Mouse (Mus musculus) telencephalon, adult 2 months (tissue): ENCODE data around the gene Cd9.
A peak's percentile ranks its signal among the peaks of the same experiment; 100 is the strongest.

Experiments
- DNase-seq: peaks from one replicate; pipeline ENCODE4 v3.0.0-alpha.2; 2011; ENCODE audit warnings: low read depth, low spot score

The Cd9 gene

GRCm38 (mm10) chr6:125476090-125476489, 18.5 kb downstream of the Cd9 start:
- no peak for DNase-seq

GRCm38 (mm10) chr6:125475184-125475583, 19.4 kb downstream of the Cd9 start:
- no peak for DNase-seq

DNA sequence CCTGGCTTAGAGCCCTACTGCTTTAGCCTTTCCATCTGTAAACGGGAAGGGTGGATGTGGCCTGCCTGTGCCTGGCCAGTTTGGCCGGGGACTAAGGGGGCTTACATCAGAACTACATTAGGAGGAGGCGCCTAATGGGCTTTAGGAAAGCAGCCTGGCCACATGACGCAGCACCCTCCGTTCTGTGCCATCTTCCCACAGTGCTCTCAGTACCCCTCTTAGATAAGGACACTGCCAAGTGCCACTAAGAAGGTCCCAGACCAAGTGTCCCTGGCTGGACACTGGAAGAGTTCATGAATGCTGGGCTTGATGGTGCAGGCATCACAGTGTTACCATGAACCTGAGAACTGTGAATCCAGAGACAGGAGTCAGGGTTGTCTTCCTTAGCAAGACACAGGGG, 20.7 kb downstream of the Cd9 start:
- no peak for DNase-seq

- DNase-seq: no peak
Measured at GRCm38 (mm10) chr6:125473321-125473721, 21.3 kb downstream of the Cd9 start.

DNA sequence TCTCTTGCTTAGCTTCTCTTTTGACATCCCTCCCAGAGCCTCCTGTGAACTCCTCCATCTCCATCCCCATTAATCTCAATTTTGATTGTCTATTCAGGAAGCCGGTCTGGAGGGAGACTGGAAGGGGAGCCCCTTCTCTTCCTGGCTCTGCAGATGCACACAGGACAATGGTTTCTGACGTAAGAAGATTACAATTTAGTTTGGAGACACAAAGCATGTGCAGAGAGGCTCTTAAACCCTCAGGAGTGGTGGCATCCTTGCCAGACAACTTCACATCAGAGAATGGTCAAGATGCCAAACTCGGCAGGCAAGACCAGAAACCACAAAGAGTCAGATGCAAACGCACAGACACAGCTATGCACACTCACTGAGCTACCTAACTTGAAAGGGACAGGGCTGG, 22.7 kb downstream of the Cd9 start:
- DNase-seq: no peak

DNA sequence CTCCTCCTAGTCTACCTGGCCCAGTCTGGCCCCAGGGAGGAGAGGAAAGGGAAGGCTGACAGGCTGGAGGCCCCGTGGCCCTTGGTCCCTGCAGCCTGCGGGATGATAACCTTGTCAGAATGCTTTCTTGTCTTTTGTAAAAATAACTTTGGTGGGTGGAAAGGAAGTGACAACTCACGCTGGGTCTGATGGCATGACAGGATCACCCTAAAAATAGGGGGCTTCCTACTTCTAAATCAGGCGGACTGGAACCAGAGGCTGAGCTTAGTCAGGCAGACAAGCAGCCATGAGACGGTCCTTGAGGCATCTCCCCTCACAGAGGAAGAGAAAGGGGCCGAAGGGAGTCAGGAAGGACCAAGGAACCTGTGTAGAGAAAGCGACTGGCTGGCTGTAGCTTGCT, 23.3 kb downstream of the Cd9 start:
- no peak for DNase-seq

- DNase-seq: no peak
Measured at GRCm38 (mm10) chr6:125470616-125471015, 24.0 kb downstream of the Cd9 start.

- no peak for DNase-seq
Measured at GRCm38 (mm10) chr6:125469222-125469621, 25.4 kb downstream of the Cd9 start.

GRCm38 (mm10) chr6:125468179-125468960, 26.2 kb downstream of the Cd9 start:
- no peak for DNase-seq

DNA sequence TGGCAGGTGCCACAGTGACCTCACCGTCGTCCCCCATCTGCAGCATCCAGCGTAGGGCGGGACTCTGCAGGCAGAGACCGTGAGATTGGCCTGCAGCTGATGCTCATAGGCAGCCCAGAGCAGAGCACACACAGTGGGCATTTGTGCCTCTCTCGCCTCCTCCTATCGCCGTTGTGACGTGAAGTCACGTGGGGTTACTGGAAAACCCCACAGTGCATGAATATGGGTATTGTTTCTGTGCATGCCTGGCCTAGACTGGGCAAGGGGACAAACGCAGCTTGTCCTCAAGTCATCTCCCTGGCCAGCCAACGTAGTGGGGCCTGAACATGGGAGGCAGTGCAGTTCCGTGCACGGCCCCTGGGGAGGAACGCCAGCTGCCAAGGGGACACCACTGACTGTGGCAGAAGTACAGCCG, 27.3 kb downstream of the Cd9 start:
- peak; percentile 85 for DNase-seq

GRCm38 (mm10) chr6:125462312-125462711, 32.3 kb downstream of the Cd9 start:
- DNase-seq: no peak

DNA sequence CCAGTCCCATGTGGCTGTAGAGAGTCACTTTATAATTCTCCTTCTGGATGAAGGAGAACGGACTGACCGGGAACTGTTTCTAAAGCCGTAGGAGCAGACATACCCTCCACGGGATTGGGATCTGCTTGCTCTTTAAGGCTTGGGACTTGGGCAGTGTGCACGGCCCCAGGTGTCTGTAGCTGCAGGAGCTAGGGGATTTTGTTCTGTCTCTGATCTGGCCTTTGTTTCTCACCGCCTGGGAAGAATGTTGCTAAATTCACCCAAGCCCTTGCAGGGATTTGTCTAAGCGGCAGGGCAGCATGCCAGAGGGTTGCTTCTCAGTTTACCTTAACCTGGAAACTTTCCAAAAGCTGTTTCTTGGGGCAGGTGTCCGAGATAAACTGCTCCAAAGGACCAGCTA, 32.8 kb downstream of the Cd9 start:
- no peak for DNase-seq

GRCm38 (mm10) chr6:125461325-125461724, 33.3 kb downstream of the Cd9 start:
- DNase-seq: no peak

GRCm38 (mm10) chr6:125460589-125460988, 34.0 kb downstream of the Cd9 start:
- no peak for DNase-seq

- DNase-seq: no peak
Measured at GRCm38 (mm10) chr6:125459903-125460302, 34.7 kb downstream of the Cd9 start.

GRCm38 (mm10) chr6:125455806-125456520, 38.6 kb downstream of the Cd9 start:
- DNase-seq: no peak

- DNase-seq: no peak
Measured at GRCm38 (mm10) chr6:125454731-125455130, 39.9 kb downstream of the Cd9 start.

GRCm38 (mm10) chr6:125454299-125454698, 40.3 kb downstream of the Cd9 start:
- DNase-seq: no peak

DNA sequence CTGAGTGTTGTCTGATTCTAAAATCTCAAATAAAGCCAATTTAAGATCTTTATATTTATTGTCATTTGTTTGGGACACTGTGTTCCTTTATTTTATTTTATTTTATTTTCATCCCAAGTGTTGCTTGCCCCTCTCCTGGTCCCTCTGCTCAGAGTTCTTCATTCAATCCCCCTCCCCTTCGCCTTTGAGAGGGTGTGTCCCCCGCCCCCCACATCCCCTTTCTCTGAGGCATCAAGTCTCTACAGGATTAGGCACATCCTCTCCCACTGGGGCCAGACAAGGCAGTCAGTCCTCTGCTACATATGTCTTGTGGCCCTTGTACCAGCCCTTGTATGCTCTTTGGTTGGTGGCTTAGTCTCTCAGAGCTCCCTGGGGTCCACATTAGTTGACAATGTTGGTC, 46.9 kb downstream of the Cd9 start:
- DNase-seq: no peak

- DNase-seq: no peak
Measured at GRCm38 (mm10) chr6:125447205-125447604, 47.4 kb downstream of the Cd9 start.

DNA sequence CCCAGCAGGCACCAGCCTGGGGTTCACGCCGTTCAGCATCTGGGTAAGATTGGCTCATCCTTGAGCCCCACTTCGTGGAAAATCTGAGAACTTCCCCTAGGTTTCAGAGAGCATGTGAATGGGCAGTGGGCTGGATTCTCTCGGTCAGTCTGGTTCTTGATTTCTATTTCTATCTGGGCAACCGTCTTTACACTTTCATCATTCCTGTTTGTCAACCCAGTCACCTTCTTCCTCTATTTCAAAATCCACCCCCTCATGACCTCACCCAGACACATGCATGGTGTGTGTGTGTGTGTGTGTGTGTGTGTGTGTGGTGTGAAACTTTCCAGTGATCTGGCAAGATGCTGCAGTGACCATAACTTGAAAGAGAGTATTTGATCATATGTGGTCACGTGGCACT, 49.2 kb downstream of the Cd9 start:
- DNase-seq: no peak

- no peak for DNase-seq
Measured at GRCm38 (mm10) chr6:125442591-125442990, 52.0 kb downstream of the Cd9 start.

- no peak for DNase-seq
Measured at GRCm38 (mm10) chr6:125436753-125437152, 57.8 kb downstream of the Cd9 start.
